Mouse (Mus musculus) lung, postnatal 0 days (tissue): ENCODE measurements around the gene Pgam5. TPM values are rescaled to one million over a fixed set of nuclear protein-coding genes. Genes with fewer than 3 reads are reported as not detected.

Experiments
- ATAC-seq: fragments of 200-750 bp; cut with Nextera tagmentation; 2 replicates; pipeline ENCODE4 v1.8.0; 2017; ENCODE audit warnings: moderate library complexity
- DNase-seq: peaks from one replicate; pipeline ENCODE4 v3.0.0-alpha.2; 2016; ENCODE audit warnings: low spot score
- H3K27ac ChIP-seq: fragments of 300-500 bp; sonication (generic); 2 replicates; pipeline ENCODE4 v1.5.1; 2014; ENCODE audit warnings: antibody characterized with exemption, mild to moderate bottlenecking, low read length, mixed read lengths
- H3K27me3 ChIP-seq: fragments of 300-500 bp; sonication (generic); replicated peaks from 2 replicates; pipeline ENCODE4 v1.6.1; 2014; ENCODE audit warnings: low read length, mixed read lengths; ENCODE audit not compliant: insufficient read depth
- H3K36me3 ChIP-seq: fragments of 300-500 bp; sonication (generic); 2 replicates; pipeline ENCODE4 v1.6.1; 2014; ENCODE audit warnings: low read length, mixed read lengths; ENCODE audit not compliant: insufficient read depth
- H3K4me1 ChIP-seq: fragments of 300-500 bp; sonication (generic); 2 replicates; pipeline ENCODE4 v1.6.1; 2014; ENCODE audit warnings: antibody characterized with exemption, low read depth, low read length, mixed read lengths; ENCODE audit not compliant: insufficient read depth
- H3K4me2 ChIP-seq: fragments of 300-500 bp; sonication (generic); replicated peaks from 2 replicates; pipeline ENCODE4 v1.6.1; 2014; ENCODE audit warnings: low read depth, mild to moderate bottlenecking, low read length, moderate library complexity, mixed read lengths
- H3K4me3 ChIP-seq: fragments of 300-500 bp; sonication (generic); 2 replicates; pipeline ENCODE4 v1.5.1; 2014; ENCODE audit warnings: low read depth, low read length
- H3K9ac ChIP-seq: fragments of 300-500 bp; sonication (generic); replicated peaks from 2 replicates; pipeline ENCODE4 v1.6.1; 2014; ENCODE audit warnings: low read depth, mild to moderate bottlenecking
- H3K9me3 ChIP-seq: fragments of 300-500 bp; sonication (generic); 2 replicates; pipeline ENCODE4 v1.6.1; 2016; ENCODE audit warnings: low read length, mixed read lengths
- CTCF ChIP-seq: IDR thresholded peaks from 2 replicates; pipeline ENCODE4 v1.5.1; 2016; ENCODE audit warnings: antibody characterized with exemption, mild to moderate bottlenecking
- EP300 ChIP-seq: IDR thresholded peaks from 2 replicates; pipeline ENCODE4 v1.6.1; 2016; ENCODE audit warnings: antibody characterized with exemption, mild to moderate bottlenecking, control low read depth
- WGBS: fragments of 180-500 bp; shearing (Covaris S2); extraction: QIAGEN DNeasy Blood & Tissue Kit; methylation state at CpG from one replicate; pipeline ENCODE4 v1.1.7; 2014; 5-methylcytosine and 5-hydroxymethylcytosine counted together
- polyA plus RNA-seq: library from polyadenylated mRNA; unstranded; fragments of >200 nt; fragmentation: Nextera tagmentation; extraction: Ambion mirVana; gene quantifications from 2 replicates; pipeline ENCODE4 v1.2.1, GENCODE M21; 2015

Pgam5 gene
- polyA plus RNA-seq, 1 experiment from 2014 or later, result 33.6 TPM

GRCm38 (mm10) chr5:110232346-110232745 is 37.4 kb downstream of the Pgam5 start:
- Histone ChIP-seq H3K4me3 (no peak overlapping the region; the same call in 1 of the 2 replicates), H3K9me3 (no peaks in the 10 kb centered on the region), H3K4me2 (peak overlapping the region; percentile 80; the same call in 1 of the 2 replicates), H3K4me1 (no peaks in the 10 kb centered on the region; the same call in 1 of the 2 replicates), H3K36me3 (peaks cover 5% of the 10 kb centered on the region; the same call in 1 of the 2 replicates), H3K27me3 (no peaks in the 10 kb centered on the region), H3K27ac (no peak overlapping the region), H3K9ac (no peak overlapping the region)
- ATAC-seq, result no peak
- no peak for TF ChIP-seq CTCF
- no peak for TF ChIP-seq EP300
- peak; percentile 26 for DNase-seq
- WGBS, result 51% methylated on average over 6 of the region's 6 CpGs

GRCm38 (mm10) chr5:110231638-110232037 is 38.1 kb downstream of the Pgam5 start:
- TF ChIP-seq EP300 (no peak), CTCF (peak; percentile 37)
- H3K9ac ChIP-seq, result peak overlapping the region; percentile 89
- peak overlapping the region; percentile 96 for H3K4me3 ChIP-seq
- DNase-seq (peak; percentile 19), ATAC-seq (no peak)
- H3K27me3 ChIP-seq, result no peaks in the 10 kb centered on the region
- no peak overlapping the region for H3K27ac ChIP-seq
- no peaks in the 10 kb centered on the region; the same call in 1 of the 2 replicates for H3K4me1 ChIP-seq
- peak overlapping the region; percentile 80 for H3K4me2 ChIP-seq
- WGBS, result 34% methylated on average over 13 of the region's 13 CpGs
- H3K36me3 ChIP-seq, result peaks cover 5% of the 10 kb centered on the region; the same call in 1 of the 2 replicates
- no peaks in the 10 kb centered on the region for H3K9me3 ChIP-seq

GRCm38 (mm10) chr5:110230780-110231461 is 38.8 kb downstream of the Pgam5 start, which contains the start of gene Ankle2:
Gene Ankle2 (plus strand): TSS chr5:110231004.
- DNase-seq (peak; percentile 94), ATAC-seq (peak; percentile 97)
- under 1% methylated on average over 74 of the region's 81 CpGs for WGBS
- H3K9ac ChIP-seq, result peak within 1 kb of the TSS; percentile 89
- H3K27me3 ChIP-seq, result no peaks in the 10 kb centered on the region
- no peaks in the 10 kb centered on the region; the same call in 1 of the 2 replicates for H3K4me1 ChIP-seq
- H3K4me2 ChIP-seq, result peak within 1 kb of the TSS; percentile 80
- H3K9me3 ChIP-seq, result no peaks in the 10 kb centered on the region
- H3K4me3 ChIP-seq, result peak within 1 kb of the TSS; percentile 96
- peak within 1 kb of the TSS; percentile 96 for H3K27ac ChIP-seq
- 0 out of 2 replicates have a peak, but pooled peaks cover 5% of the 10 kb centered on the region for H3K36me3 ChIP-seq
- TF ChIP-seq EP300, result no peak
- 0 out of 2 replicates have a peak, but pooled peaks have one; percentile 12 for TF ChIP-seq CTCF

GRCm38 (mm10) chr5:110230401-110230779 is 39.3 kb downstream of the Pgam5 start:
- H3K36me3 ChIP-seq, result 0 out of 2 replicates have a peak, but pooled peaks cover 5% of the 10 kb centered on the region
- TF ChIP-seq CTCF (no peak), EP300 (no peak)
- no peak for ATAC-seq
- H3K9me3 ChIP-seq, result no peaks in the 10 kb centered on the region
- 6% methylated on average over 8 of the region's 8 CpGs for WGBS
- H3K27ac ChIP-seq, result peak overlapping the region; percentile 96
- peak overlapping the region; percentile 89 for H3K9ac ChIP-seq
- H3K4me3 ChIP-seq, result peak overlapping the region; percentile 96
- no peaks in the 10 kb centered on the region for H3K27me3 ChIP-seq
- peak overlapping the region; percentile 80 for H3K4me2 ChIP-seq
- no peaks in the 10 kb centered on the region; the same call in 1 of the 2 replicates for H3K4me1 ChIP-seq
- DNase-seq, result peak; percentile 5

- no peak for ATAC-seq
- Histone ChIP-seq H3K4me2 (no peak overlapping the region), H3K4me3 (no peak overlapping the region), H3K36me3 (0 out of 2 replicates have a peak, but pooled peaks cover 1% of the 10 kb centered on the region), H3K27ac (no peak overlapping the region), H3K9ac (no peak overlapping the region), H3K4me1 (no peaks in the 10 kb centered on the region; the same call in 1 of the 2 replicates), H3K27me3 (no peaks in the 10 kb centered on the region), H3K9me3 (no peaks in the 10 kb centered on the region)
- WGBS, result 21% methylated on average over 1 of the region's 1 CpGs
- TF ChIP-seq CTCF, result no peak
- no peak for TF ChIP-seq EP300
- no peak for DNase-seq
Measured at GRCm38 (mm10) chr5:110227336-110227883, 42.3 kb downstream of the Pgam5 start.

- DNase-seq, result no peak
- TF ChIP-seq EP300, result no peak
- no peak for TF ChIP-seq CTCF
- WGBS, result 80% methylated on average over 3 of the region's 3 CpGs
- no peak overlapping the region for H3K4me2 ChIP-seq
- H3K4me1 ChIP-seq, result no peaks in the 10 kb centered on the region; the same call in 1 of the 2 replicates
- H3K27me3 ChIP-seq, result no peaks in the 10 kb centered on the region
- no peak overlapping the region for H3K9ac ChIP-seq
- peaks cover 18% of the 10 kb centered on the region for H3K36me3 ChIP-seq
- no peak overlapping the region for H3K4me3 ChIP-seq
- no peak for ATAC-seq
- no peak overlapping the region for H3K27ac ChIP-seq
- no peaks in the 10 kb centered on the region for H3K9me3 ChIP-seq
Measured at GRCm38 (mm10) chr5:110225056-110225455, 44.7 kb downstream of the Pgam5 start.
